ENCODE assay signal across 12 mouse cellular contexts in the genomic region with DNA sequence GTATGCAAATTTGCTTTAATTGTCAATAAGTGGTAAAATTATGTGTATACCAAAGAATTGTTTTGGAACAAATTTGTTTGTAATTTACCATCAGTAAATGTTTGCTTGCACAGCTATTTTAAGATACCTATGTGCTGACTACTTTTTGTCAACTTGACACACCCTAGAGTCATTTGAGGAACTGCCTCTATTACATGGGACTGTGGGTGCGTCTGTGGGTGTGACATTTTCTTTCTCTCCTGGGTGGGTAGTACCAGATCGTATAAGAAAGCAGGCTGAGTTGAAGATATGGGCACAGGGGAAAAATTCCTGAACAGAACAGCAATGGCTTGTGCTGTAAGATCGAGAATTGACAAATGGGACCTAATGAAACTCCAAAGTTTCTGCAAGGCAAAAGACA.
"Had no signal": no experiment of that assay in that cellular context is flagged by ENCODE, and none has a peak within 500 bp of the region (broad histone marks: within the 10 kb centered on the region; RNA-seq: fewer than 3 reads in every experiment).

No protein-coding gene starts in this region.

- DNase-seq: retina, postnatal 1 day; right cerebral cortex, adult 18-20 months; right cerebral cortex, postnatal 14 days; right cerebral cortex, postnatal 25 days; right cerebral cortex, postnatal 4 days; spleen, adult 18-20 months; thymus, adult 18-20 months; thymus, adult 2 months; thymus, postnatal 14 days; thymus, postnatal 25 days; thymus, postnatal 36 days; thymus, postnatal 4 days had no signal
